In genomic region chr4:154898506-154899446, GRCm38 (mm10) we compare ENCODE assay signal across 8 mouse cellular contexts. TPM values are rescaled to one million over a fixed set of nuclear protein-coding genes. Genes with fewer than 3 reads are reported as not detected.
DNase-seq lines count a peak whose midpoint lies in the region; ATAC-seq lines count a peak whose summit lies in the region.

Fam213b (minus strand) TSS chr4:154899135.

- WGBS in hindbrain, embryonic 14.5 days, result 4% methylated on average over 43 of the region's 43 CpGs

- peak within 1 kb of the TSS; percentile 97 for H3K4me2 ChIP-seq in hindbrain, embryonic 14.5 days (replicated peaks)

- DNase-seq in adipocyte (ENCODE audit: low spot score), result peak; percentile 52
- DNase-seq in cerebellum, postnatal 4 days (ENCODE audit: low spot score in 2 of 2), result peak; percentile 47 to 66
- DNase-seq in frontal cortex, postnatal 36 days (ENCODE audit: low spot score in 2 of 2), result peak; percentile 78 to 80
- peak; percentile 87 for DNase-seq in hindbrain, embryonic 14.5 days (ENCODE audit: low spot score)
- DNase-seq in left cerebral cortex, adult 11 months (ENCODE audit: low spot score), result peak; percentile 76
- DNase-seq in lung, postnatal 36 days, result peak; percentile 91
- DNase-seq in right cerebral cortex, adult 18-20 months, result peak; percentile 86
- peak; percentile 60 to 83 for DNase-seq in urinary bladder, postnatal 36 days (ENCODE audit: low spot score in 2 of 2)

- peaks cover 22% of the 10 kb centered on the region for H3K4me1 ChIP-seq in hindbrain, embryonic 14.5 days (replicated peaks; ENCODE audit: control insufficient read depth, insufficient read depth, low read length)

- ATAC-seq in hindbrain, embryonic 14.5 days (ENCODE audit: low FRiP score), result peak; percentile 97

- peak within 1 kb of the TSS; percentile 68 for H3K27ac ChIP-seq in hindbrain, embryonic 14.5 days

- no peaks in the 10 kb centered on the region for H3K36me3 ChIP-seq in hindbrain, embryonic 14.5 days (replicated peaks; ENCODE audit: control insufficient read depth, insufficient read depth)

- H3K4me3 ChIP-seq in hindbrain, embryonic 14.5 days (replicated peaks; ENCODE audit: low read length), result peak within 1 kb of the TSS; percentile 62

- H3K27me3 ChIP-seq in hindbrain, embryonic 14.5 days (ENCODE audit: control insufficient read depth, insufficient read depth, low read length), result no peaks in the 10 kb centered on the region

- peak within 1 kb of the TSS; percentile 74 for H3K9ac ChIP-seq in hindbrain, embryonic 14.5 days

- H3K9me3 ChIP-seq in hindbrain, embryonic 14.5 days (ENCODE audit: control insufficient read depth, low read length), result no peaks in the 10 kb centered on the region

RNA-seq across cellular contexts. Expression of gene Fam213b, which starts in this region (rescaled TPM):
- 55.9 and 57.1 TPM in 2 replicates for polyA plus RNA-seq in hindbrain, embryonic 14.5 days (2014; fragmentation: Nextera tagmentation; extraction: Ambion mirVana)

Comparison
In these comparisons a context has a peak if more than half of its experiments do, and no peak if none do; other contexts are left out.
1. Peak in every context shown above with its lines: DNase-seq, ATAC-seq, H3K4me3 ChIP-seq and H3K27ac ChIP-seq.